Mouse (Mus musculus) heart, postnatal 0 days (tissue): ENCODE results near the gene Fnbp4.

Source experiments
- CTCF ChIP-seq: IDR thresholded peaks from 2 replicates; pipeline ENCODE4 v1.5.1; 2016; ENCODE audit warnings: antibody characterized with exemption, control low read depth, low read depth
- EP300 ChIP-seq: IDR thresholded peaks from 2 replicates; pipeline ENCODE4 v1.6.1; 2016; ENCODE audit warnings: antibody characterized with exemption, low read depth

DNA sequence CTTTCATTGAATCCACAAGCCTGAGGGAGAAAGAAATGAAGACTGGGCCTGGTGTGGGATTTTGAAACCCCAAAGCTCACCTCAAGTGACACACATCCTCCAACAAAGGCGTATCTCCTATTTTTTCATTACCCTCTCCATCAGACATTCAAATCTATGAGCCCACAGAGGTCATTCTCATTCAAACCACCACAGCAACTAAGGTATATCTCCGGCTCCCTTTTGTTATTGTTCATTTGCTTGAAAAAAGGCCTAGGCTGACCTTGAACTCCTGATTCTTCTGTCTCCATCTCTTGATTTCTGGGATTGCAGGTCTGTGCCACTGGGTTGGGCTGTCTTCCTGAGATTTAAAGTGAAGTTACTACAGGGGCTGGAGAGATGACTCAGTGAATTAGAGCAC, 77.8 kb downstream of the Fnbp4 start:
- TF ChIP-seq CTCF (no peak), EP300 (no peak)
